Mouse (Mus musculus) adrenal gland, postnatal 4 days (tissue): ENCODE measurements around the gene Fndc3b. TPM values are rescaled to one million over a fixed set of nuclear protein-coding genes. Genes with fewer than 3 reads are reported as not detected.

Source experiments
- DNase-seq, 2 experiments: peaks; one replicate each; pipeline ENCODE4 v3.0.0; 2021 to 2022; ENCODE audit warnings: low spot score in 2 of 2, mixed read lengths in 2 of 2
- total RNA-seq, 2 experiments: library from RNA; stranded (reverse); gene quantifications; 2 replicates each; pipeline ENCODE4 v1.2.3; 2021

Fndc3b gene
- total RNA-seq, 2 experiments from 2014 or later, result 110 TPM

DNA sequence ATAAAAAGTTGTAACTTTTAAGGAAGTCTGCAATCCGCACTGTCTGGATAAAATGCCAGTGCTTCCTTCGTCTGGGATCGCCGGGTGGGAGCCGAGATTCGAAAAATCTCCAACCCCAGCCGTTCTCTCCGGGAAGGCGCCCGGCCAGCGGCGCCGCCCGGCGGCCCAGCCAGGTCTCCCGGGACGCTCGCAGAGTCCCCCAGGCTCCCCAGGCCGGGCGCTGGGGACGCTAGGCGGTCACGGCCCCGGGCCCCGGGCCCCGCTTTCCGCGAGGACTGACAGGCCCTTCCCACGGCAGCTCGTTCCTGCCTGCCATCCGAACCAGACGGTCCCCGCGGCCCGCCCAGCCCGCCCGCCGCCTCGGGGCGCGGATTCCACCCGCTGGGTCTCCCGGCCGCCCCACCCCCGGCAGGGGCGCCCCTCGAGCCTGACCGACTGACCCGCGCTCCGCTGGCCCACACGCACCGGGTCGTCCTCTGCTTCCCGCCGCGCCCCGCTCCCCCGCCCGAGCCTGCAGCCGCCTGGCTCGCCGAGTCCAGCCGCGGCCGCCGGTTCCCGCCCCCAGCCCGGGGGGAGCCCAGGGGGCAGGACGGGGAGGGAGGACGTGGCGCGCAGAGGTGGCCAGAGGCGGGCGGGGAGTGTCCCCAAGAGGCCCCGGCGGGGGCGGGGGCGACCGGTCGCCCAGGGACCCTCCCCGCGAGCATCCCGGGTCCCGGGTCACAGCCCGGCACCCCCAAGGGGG is 1.0 kb downstream of the Fndc3b start:
- DNase-seq, result peak; percentile 64 to 71

DNA sequence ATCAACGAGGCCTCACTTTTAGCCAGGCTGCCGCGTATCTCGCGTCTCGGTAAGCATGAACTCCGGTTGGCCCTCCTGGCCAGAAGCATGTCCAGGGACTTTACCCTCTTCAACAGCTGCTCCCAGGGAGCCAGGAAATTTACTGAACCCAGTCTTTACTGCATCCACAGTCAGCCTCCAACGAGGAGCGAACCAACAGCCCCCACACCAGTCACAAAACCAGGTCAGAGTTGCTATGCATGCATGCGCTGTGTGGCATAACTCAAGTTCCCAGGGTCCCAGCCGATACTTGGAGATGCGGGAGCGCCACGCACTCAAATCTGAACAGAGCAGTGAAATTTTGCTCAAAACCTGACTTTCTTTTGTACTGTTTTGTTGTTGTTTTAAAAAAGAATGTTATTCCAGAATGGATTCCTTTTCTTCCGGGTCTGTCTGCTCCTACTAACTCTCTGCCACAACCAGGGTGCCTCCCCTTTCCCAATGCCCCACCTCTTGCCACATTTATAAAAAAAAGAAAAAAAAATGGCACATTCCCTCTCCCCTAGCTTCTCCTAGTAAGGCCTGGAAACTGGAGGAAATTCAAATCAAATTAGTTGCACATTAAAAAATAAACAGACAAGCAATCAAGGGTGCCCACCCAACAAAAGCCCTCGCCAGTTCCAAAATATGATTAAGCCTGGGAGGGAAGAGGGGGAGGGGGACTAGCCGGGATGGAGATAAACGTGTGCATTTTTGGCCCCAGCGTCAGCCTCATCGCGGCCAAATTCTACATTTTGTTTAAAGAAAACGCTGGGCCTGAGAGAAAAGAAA is 1.8 kb downstream of the Fndc3b start:
- no peak for DNase-seq

DNA sequence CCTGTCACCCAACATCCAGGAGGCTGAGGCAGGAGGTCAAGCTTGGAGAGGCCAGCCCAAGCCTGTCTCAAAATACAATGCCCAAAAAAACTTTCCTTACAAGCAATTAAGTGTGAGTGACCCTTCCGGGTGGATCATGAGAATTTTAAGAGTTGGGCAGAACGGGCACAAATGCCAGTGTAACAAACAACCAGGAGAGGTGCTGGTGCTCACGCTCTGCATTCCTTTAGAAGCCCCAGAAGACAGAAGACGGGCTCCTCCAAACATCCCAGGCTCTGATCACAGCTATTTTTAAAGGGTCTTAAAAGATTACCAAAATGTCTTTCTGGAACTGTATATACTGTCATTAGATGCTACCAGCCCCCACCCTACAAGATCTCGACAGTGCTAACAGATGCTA is 2.5 kb downstream of the Fndc3b start:
- no peak for DNase-seq

DNA sequence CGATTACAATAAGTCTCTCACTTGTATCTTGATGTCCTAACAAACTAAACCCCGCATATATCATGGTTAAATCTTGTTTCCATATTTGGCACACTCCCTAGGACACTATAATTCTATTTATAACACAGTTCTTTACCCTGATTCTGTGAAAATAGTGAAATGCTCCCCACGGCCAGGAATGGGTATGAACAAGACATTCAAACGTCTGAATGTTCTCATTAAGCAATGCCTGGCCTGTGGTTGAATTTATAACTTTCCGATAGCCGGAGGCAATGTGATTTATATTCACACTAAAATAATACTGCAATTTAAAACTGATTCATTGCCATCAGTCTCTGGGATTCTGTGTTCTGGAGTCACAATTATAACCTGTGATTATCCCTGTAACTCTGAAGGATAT is 5.3 kb downstream of the Fndc3b start:
- DNase-seq, result no peak

DNA sequence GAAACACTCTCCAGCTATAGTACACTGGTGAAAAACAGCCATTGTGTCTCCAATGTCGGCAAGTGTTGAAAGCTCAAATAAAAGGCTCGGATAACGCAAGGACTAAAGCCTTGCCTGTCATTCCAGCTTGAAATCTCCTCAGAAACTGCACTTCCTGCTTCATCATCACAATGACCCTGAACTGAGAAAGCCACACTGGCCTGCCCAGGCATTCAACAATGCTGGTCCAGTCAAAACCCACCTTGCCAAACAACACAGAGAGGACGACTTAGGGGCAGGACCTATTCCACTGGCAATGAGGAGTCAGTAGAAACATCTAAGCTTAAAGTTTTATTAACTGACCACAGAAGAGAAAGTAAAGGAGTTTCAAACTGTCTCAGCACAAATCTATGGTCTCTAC is 6.1 kb downstream of the Fndc3b start:
- DNase-seq, result no peak

DNA sequence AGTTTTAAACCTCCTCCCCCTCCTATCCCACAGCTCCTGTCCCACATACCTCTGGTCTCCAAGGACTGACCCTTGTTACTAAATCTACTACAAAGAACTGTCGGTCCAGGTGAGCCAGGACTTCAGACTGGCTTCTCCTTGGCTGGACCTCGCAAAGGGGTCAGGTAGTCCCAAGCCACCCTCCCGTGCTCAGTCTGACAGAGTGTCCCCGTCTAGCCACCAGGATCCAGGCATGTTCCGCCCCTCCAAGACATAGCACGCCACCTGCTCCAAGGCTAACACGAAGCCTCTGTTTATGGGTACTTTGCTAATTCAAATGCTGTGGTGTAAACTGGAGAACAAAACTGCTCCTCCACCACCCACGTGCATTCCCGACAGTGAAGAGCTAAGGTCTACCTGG is 6.5 kb downstream of the Fndc3b start:
- no peak for DNase-seq

DNA sequence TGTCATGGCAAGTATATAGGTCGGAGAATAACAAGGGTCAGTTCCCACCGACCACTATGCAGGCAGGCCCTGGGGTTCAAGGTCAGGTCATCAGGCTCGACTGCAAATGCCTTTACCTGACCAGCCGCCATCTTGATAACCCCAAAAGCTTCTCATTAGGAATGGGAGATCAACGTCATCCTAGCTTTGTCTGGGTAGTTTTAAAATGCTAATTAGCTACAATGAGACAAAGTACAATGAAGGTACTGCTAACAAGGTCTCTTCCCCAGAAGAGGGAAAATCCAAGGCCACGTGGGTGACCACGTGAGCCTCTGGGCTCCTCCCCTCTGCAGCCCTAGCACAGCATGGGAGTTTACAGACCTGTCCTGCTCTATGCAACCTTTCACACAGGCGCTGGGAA is 7.6 kb downstream of the Fndc3b start:
- no peak for DNase-seq

DNA sequence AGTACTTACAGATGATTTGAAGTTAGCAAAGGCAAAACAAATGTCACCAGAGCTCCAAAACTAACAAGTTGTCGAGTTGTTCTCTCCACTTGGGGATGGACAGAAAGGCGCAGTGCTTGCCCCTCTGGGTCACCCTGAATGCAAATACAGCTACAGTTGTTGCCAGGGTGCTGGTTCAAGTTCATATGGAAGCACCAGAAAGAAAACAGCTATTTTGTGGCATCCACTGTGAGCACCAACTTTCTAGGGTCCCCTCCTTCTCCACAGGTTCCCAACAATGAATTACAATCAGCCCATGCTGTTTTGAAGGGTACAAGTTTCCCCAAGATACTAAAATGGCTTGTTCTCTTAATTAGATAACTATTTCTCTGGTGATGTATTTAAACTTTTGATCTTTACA is 8.0 kb downstream of the Fndc3b start:
- no peak for DNase-seq

DNA sequence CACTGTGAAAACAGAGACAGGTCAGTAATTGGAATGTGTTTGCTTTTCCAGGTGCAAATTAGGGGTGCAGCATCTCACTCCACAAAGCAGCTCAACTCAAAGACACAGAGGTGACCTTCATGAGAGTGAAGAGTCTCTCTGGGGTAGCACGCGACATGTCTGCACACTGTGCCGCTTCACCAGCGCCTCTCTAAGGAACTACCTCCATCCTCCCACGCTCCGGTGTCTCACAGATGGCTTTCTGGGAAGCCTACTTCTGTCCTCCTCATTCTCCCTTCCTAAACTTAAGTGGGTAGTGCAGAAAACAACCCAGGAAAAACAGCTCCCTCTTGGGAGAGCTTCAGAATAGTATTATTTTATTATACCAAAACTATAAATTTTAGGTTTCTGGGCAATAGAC is 12.4 kb downstream of the Fndc3b start:
- no peak for DNase-seq

DNA sequence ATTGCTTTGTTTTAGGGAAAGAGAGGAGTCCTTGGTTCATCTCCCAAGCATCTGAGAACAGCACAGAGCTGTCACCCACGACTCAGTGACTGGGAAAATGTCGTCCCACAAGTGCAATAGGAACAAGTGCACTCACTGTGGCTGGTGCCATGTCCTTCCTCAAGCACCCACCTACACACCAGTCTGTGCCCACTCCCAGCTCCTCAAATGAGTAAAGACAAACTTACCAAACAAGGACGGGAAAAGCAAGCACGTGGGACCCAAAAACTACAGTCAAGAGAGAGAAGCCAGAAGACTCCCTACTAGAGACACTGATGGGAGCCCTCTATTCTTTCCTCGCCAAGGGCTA is 14.7 kb downstream of the Fndc3b start:
- DNase-seq, result no peak

DNA sequence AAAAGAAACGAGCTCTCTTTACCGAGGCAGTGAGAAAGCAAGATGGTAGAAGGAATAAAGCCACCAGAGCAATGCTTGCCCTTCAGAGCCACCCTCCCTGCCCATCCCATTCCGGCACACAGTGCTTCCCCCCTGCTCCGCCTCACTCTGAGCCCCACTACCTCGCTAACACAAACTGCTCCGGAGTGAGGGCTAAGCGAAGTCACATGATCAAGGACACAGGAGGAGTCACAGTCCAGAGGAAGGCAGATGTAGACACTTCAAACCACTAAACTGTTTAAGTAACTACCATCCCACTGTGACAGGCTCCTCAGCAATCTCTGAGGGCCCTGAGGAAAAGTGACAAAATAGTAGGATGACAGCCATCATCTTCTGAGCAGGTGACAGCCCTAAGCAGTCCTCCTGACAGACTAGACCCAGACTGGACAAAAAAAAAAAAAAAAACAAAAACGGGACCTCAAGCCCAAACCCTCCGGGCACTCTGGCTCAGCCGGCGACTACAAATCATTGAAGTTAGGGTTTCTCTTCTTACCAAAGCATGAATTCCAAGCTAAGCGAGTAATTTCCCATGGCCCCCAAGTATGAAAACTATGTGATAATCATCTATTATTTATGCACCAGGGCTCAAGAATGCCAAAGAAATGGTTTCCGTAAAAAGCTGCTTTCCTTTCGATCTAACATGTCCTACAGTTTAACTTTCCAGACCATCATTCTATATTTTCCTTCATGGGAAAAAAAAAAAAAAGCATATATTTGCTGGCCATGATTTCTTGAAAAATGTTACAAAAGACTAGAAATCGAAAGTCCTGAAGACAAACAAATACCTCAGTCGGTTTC is 15.3 kb downstream of the Fndc3b start:
- no peak for DNase-seq

DNA sequence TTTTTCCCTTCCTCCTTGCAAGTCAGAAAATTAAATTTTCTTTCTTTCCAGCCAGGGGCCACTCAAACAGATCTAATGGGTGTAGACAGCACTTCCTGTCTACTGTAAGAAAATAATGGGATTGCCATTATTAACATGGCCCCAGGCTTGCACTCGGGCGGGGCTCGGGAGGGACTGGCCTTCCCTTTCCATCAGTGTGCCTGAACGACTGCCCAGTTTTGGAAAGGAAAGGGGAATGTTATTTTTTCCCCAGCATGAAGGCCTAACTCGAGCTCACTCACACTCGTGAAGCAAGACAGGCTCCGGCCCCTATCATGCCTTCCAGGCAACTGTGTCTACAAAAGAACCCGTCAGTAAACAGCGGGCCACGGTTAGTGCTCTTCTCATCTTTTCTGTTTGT is 16.5 kb downstream of the Fndc3b start:
- DNase-seq, result no peak

DNA sequence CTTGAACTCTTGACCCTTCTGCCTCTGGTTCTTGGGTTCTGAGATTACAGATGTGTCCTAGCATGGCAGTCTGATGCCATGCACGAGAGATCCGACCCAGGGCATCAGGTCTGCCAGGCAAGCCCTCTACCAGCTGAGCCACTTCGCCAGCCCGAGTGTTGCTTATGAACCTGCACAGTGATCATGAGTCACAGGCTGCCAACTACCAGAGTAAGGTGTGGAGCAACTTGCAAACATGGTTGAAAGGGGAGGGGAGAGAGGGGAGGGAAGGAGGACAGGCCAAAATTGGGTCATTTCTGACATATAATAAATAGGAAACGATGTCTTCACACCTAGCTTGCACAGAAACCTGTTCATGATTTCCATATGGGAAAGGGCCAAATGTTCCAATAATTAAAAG is 17.0 kb downstream of the Fndc3b start:
- no peak for DNase-seq

DNA sequence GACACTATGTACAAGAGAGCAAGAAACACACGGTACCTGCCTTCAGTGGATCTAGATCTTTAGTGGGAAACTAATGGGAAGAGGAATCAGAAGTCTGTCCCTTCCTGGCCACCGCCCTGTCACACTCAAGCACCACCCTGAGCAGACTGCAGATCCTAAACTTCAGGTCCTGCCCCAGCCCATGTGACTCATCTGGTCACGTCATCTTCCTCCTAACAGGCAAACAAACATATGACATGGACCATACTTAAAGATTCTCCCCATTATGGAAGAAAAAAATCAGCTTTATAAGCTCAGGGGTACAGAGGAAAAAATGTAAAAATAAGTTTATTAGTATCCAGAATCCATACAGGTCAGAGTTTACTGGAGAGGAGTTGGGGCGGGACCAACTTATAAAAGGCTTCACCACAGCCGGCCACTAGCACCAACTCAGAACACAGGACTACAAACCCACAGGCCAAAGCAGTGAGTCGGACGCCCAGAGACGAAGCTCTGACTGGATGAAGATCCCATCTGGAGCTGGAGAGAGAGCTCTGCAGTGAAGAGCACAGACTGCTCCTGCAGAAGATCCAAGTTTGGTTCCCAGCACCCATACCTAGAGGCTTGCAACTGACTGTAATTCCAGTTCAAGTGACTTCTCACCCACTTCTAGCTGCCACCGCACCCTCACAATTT is 19.5 kb downstream of the Fndc3b start:
- DNase-seq, result no peak

DNA sequence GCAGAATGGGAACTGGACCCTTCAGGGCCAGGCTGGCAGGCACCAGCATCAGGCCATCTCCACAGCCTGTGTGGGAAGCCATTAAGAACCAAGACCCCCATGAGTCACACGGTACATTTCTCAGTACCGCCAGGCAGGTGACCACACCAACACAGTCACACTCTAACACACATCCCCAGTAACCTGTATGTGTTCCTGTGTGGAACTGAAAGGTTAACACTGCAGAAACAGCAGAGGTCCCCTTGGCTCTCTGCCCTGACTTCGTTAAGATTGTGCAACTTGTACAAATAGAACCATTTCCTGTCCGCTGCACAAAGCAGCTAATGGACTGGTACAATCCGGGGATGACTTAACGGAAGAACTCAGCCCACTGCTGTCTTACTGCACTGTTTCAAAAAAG is 21.1 kb downstream of the Fndc3b start:
- DNase-seq, result peak in 1 of 2 experiments; percentile 65

DNA sequence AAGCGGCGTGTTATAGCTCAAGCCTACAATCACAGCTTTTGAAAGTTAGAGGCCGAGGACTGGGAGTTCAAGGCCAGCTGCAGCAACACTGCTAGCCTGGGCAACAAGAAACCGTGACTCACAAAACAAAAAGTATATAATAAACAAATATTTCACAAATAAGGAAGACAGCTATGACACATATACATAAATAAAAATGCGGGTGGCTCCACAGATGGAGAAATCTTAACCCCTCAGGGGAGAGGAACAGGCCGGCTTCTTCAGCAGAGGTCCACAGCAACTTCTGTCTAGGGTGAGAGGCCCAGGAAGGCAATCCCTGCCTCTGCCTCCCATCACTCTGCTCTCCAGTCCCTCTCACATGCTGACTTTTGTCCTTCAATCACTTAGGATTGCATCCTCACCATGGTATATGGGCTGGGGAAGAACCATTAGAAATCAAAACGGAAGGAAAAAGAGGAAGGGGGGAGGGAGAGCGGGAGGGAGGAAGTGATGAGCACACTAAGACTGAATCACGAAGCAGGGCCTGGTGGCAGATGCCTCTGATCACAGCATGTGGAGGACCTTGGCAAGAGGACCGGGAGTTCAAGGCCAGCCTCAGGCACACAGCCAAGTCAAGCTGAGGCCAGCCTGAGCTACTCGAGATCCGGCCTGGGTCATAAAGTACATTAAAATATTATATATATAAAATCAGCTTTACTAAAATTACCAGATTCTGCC is 21.8 kb downstream of the Fndc3b start:
- peak; percentile 36 to 54 for DNase-seq

DNA sequence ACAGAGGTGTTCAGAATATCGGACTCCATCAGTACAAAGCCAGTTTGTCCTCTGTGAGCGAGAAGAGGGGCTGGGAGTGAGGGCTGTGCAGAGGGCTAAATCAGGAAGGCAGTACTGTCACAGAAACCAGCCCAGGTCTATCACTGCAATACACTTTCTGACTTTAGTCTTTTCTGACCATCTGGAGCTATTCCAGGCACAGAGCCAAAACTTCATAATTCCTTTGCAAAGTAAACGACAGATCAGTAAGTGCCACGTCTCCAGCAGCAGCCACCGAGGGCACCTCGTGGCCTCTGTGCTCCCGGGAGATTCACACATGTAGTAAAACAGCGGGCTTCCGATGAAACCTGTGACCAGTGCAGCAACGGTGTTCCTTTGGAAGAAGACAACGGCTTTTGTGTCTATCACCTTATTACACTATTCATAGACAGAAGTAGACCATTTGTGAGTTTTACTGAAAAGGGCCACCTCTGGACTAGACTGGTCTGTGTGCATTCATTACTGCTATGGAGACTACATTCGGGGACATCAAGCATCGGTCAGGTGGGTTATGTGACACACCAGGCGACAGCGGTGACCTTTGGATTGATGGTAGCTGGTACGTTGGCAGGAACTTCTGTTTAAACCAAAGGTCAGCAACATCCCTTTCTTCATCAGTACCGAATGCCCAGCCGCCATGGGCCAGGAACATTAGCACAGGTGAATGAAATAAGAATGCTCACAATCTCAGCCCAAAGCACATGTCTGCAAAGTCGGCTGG is 24.2 kb downstream of the Fndc3b start:
- no peak for DNase-seq

DNA sequence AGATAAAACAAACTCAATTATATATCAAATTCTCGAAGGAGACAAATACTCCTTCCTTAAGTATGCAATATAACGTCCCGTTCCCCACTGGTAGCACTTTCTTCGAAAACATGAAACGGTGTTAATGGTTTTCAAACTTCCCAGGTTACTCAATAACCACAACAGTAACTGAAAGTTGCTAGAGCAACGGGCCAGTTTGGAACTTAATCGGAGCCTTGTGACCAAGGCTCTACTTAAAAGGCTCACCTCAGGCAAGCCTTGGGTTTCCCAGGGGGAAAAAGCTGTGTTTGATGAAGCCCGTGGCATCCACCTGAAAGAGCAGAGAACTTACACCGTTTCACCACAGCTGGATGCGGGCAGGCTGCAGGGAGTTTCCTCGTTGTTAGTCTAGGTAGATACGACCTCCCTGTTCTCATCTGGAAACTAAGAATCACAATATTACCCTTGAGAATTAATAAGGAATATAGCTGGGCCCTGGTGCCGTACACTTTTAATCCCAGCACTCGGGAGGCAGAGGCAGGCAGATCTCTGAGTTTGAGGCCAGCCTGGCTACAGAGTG is 25.4 kb downstream of the Fndc3b start:
- no peak for DNase-seq

DNA sequence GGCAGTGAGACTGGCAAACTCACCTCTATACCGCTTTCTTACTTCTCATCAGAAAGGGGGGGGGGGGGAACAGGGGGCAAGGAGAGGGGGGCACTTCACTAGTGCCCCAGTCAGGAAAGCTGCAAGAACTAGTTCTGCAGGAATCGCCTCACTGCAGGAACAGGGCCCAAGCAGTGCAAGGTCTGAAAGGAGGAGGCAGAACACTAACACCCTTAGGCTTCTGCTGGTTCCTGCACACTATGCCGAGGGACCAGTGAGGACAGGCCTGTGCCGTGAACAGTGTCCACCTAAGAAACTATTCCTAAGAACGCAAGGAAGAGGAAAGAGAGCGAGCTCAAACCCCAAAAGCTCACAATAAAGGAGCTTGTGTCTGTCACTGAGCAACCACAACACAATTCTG is 26.0 kb downstream of the Fndc3b start:
- no peak for DNase-seq

DNA sequence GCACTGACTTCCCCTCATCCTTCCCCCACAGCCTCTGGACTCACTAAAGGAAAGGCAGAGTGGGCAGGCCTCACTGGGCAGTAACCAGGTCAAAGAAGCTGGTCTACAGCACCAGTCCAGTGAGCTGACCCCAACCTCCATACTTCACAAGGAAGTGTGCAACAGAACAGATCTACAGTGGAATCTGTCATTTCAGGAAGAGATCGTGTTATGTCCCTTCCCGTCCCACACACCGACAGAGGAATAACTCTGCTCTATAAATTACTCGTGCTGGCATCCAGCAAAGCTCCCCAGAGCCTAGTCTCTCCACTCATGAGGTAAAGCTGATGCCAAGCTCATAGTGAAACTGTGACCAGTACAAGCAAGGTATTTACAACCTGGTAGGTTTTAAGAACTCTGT is 27.7 kb downstream of the Fndc3b start:
- no peak for DNase-seq
